In genomic region chr11:77371088-77371487, GRCm38 (mm10) we compare ENCODE assay signal across 13 mouse cellular contexts.
DNase-seq lines count a peak whose midpoint lies in the region; ATAC-seq lines count a peak whose summit lies in the region.
"Had no signal": no experiment of that assay in that cellular context is flagged by ENCODE, and none has a peak within 500 bp of the region (broad histone marks: within the 10 kb centered on the region; RNA-seq: fewer than 3 reads in every experiment).

No protein-coding gene starts in this region.

- H3K27ac ChIP-seq in brown adipose tissue, adult 24 weeks (replicated peaks; ENCODE audit: low read depth, low read length), result peak overlapping the region; percentile 71
- H3K27ac ChIP-seq: embryonic facial prominence, embryonic 10.5 days; forebrain, embryonic 12.5 days had no signal

- ATAC-seq in megakaryocyte progenitor cell, adult 5-6 weeks (replicated peaks; ENCODE audit: poor library complexity), result 0 out of 2 replicates have a peak, but pooled peaks have one; percentile 7

- peak; percentile 90 for DNase-seq in heart, adult 11 months
- DNase-seq in heart, adult 9 months (ENCODE audit: low spot score in 2 of 2), result no peak
- DNase-seq in lung, postnatal 36 days, result peak; percentile 41
- DNase-seq in lung, postnatal 4 days, result no peak
- DNase-seq in frontal cortex, adult 2 months (ENCODE audit: extremely low spot score in 1 of 2, low spot score in 1 of 2), result no peak
- DNase-seq in embryo, embryonic 11 days, result no peak
- DNase-seq: kidney, adult 18-20 months; left cerebral cortex, postnatal 4 days had no signal

- peaks cover 30% of the 10 kb centered on the region for H3K4me1 ChIP-seq in brown adipose tissue, adult 24 weeks (ENCODE audit: control insufficient read depth, insufficient read depth, insufficient read length, low read length)
- H3K4me1 ChIP-seq: forebrain, embryonic 12.5 days had no signal

- H3K4me3 ChIP-seq in brown adipose tissue, adult 24 weeks (ENCODE audit: insufficient read depth, low read depth, low read length), result no peak overlapping the region
- H3K4me3 ChIP-seq: embryonic facial prominence, embryonic 10.5 days; forebrain, embryonic 12.5 days; layer of hippocampus, adult 2 months had no signal

Comparison
In these comparisons a context has a peak if more than half of its experiments do, and no peak if none do; other contexts are left out.
1. DNase-seq: peak in heart, adult 11 months (single experiment) and lung, postnatal 36 days (single experiment); none in heart, adult 9 months (0 of 2), lung, postnatal 4 days (0 of 2), frontal cortex, adult 2 months (0 of 2) and embryo, embryonic 11 days (single experiment).